Mouse (Mus musculus) thymus, postnatal 0 days (tissue): Measurements from ENCODE around the gene Snai3. TPM values are rescaled to one million over a fixed set of nuclear protein-coding genes. Genes with fewer than 3 reads are reported as not detected.

ENCODE experiments used
- DNase-seq: peaks from one replicate; pipeline ENCODE4 v3.0.0-alpha.2; 2015; ENCODE audit warnings: low spot score
- microRNA-seq: library from miRNA; unstranded; fragments of <30 nt; microRNA quantifications from one replicate; pipeline ENCODE4, GENCODE M21; 2016; ENCODE audit warnings: borderline number of aligned reads
- polyA plus RNA-seq: library from polyadenylated mRNA; unstranded; fragments of >200 nt; fragmentation: Nextera tagmentation; extraction: Ambion mirVana; gene quantifications from 2 replicates; pipeline ENCODE4 v1.2.1, GENCODE M21; 2015

Gene Snai3
- polyA plus RNA-seq, 1 experiment from 2014 or later: 37.5 TPM

GRCm38 (mm10) chr8:122431694-122432442, 28.7 kb downstream of the Snai3 start:
- no peak for DNase-seq

- no peak for DNase-seq
Observed at GRCm38 (mm10) chr8:122430646-122431045, 29.9 kb downstream of the Snai3 start.

DNA sequence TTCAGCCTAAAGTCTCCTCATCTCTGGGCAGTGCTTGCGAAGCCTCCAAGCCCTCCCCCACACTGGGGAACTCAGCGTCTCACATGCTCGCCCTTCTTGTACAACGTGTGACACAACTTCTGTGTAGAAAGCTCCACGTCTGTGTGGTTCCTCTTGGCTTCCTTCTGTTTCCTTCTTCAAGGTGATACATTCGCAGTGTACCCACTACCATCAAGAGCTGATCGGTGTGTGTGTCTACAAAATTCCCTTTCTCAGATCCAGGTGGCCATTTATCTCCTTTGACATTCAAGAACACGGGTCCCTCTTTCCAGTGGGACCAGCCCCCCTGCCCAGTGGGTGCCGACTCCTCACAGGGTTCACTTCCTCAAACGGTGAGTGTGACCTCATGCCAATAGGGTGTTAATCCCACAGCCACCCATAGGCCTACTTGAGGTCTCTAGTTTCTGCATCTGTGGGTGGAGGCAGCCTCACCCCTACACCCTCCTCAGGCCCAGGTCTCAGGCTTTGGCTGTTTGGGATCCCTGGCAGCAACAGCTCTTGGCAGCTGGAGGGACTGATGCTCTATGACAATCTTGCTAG, 30.4 kb downstream of the Snai3 start:
- DNase-seq: no peak

GRCm38 (mm10) chr8:122428163-122428562, 32.4 kb downstream of the Snai3 start:
- DNase-seq: no peak

- no peak for DNase-seq
Observed at GRCm38 (mm10) chr8:122427607-122428006, 32.9 kb downstream of the Snai3 start.

- no peak for DNase-seq
Observed at GRCm38 (mm10) chr8:122426145-122426544, 34.4 kb downstream of the Snai3 start.

GRCm38 (mm10) chr8:122423659-122424058, 36.9 kb downstream of the Snai3 start:
- DNase-seq: no peak

GRCm38 (mm10) chr8:122423217-122423616, 37.3 kb downstream of the Snai3 start:
- DNase-seq: no peak

- DNase-seq: no peak
Observed at GRCm38 (mm10) chr8:122421376-122422070, 39.0 kb downstream of the Snai3 start, which contains the start of gene Il17c. Gene Il17c (plus strand): TSS chr8:122422020.

- no peak for DNase-seq
Observed at GRCm38 (mm10) chr8:122419881-122420555, 40.5 kb downstream of the Snai3 start.

GRCm38 (mm10) chr8:122415554-122415953, 45.0 kb downstream of the Snai3 start:
- DNase-seq: no peak

GRCm38 (mm10) chr8:122414311-122414710, 46.2 kb downstream of the Snai3 start:
- DNase-seq: no peak

GRCm38 (mm10) chr8:122407678-122408077, 52.9 kb downstream of the Snai3 start:
- no peak for DNase-seq

- no peak for DNase-seq
Observed at GRCm38 (mm10) chr8:122405146-122405805, 55.3 kb downstream of the Snai3 start.

Small RNAs within 50 kb of the gene (microRNA-seq; reads per million reads assigned to microRNA genes)
- gene Gm24366: not detected

Other genes with a start within 250 kb of the Snai3 start
- 3.9 and 5.4 TPM in 2 replicates for gene Zfpm1, start 178.6 kb downstream of the Snai3 start, polyA plus RNA-seq
- gene Trhr2, start 100.0 kb downstream of the Snai3 start, polyA plus RNA-seq: not detected in 2 replicates
- gene Zc3h18, start 84.1 kb downstream of the Snai3 start, polyA plus RNA-seq: 41.0 and 41.7 TPM in 2 replicates
- 0.26 and 0.37 TPM in 2 replicates for gene Il17c, start 38.7 kb downstream of the Snai3 start, polyA plus RNA-seq
- gene Cyba, start 27.8 kb downstream of the Snai3 start, polyA plus RNA-seq: 540 and 564 TPM in 2 replicates
- 17.4 and 19.5 TPM in 2 replicates for gene Mvd, start 17.3 kb downstream of the Snai3 start, polyA plus RNA-seq
- 98.0 and 108 TPM in 2 replicates for gene Rnf166, start 15.3 kb upstream of the Snai3 start, polyA plus RNA-seq
- gene Ctu2, start 15.4 kb upstream of the Snai3 start, polyA plus RNA-seq: 72.9 and 75.3 TPM in 2 replicates
- 5.2 and 6.9 TPM in 2 replicates for gene Piezo1, start 90.6 kb upstream of the Snai3 start, polyA plus RNA-seq
- gene Cdt1, start 107.3 kb upstream of the Snai3 start, polyA plus RNA-seq: 50.6 and 51.1 TPM in 2 replicates
- gene Aprt, start 116.2 kb upstream of the Snai3 start, polyA plus RNA-seq: 173 and 174 TPM in 2 replicates
- 10.5 and 11.7 TPM in 2 replicates for gene Galns, start 150.7 kb upstream of the Snai3 start, polyA plus RNA-seq
- gene Trappc2l, start 150.9 kb upstream of the Snai3 start, polyA plus RNA-seq: 52.9 and 56.9 TPM in 2 replicates
- gene Pabpn1l, start 162.0 kb upstream of the Snai3 start, polyA plus RNA-seq: 0.36 and 0.43 TPM in 2 replicates
- gene Cbfa2t3, start 238.4 kb upstream of the Snai3 start, polyA plus RNA-seq: 15.2 and 16.7 TPM in 2 replicates